Mouse (Mus musculus) olfactory bulb, adult 2 months (tissue): ENCODE data around the gene Klhl7. TPM values are rescaled to one million over a fixed set of nuclear protein-coding genes. Genes with fewer than 3 reads are reported as not detected.
A peak's percentile ranks its signal among the peaks of the same experiment; 100 is the strongest.
"Not testable (repeated sequence)": the region's sequence is repeated elsewhere in the genome, so short reads cannot be mapped to it uniquely, and the experiment has no call there.

Source experiments
- H3K27ac ChIP-seq: fragments of 200-500 bp; 2 replicates; pipeline ENCODE4 v1.5.1; 2012; ENCODE audit warnings: low read depth, low read length; ENCODE audit not compliant: insufficient read depth
- H3K4me1 ChIP-seq: fragments of 200-500 bp; 2 replicates; pipeline ENCODE4 v1.6.1; 2012; ENCODE audit warnings: low read length; ENCODE audit not compliant: control insufficient read depth, insufficient read depth
- H3K4me3 ChIP-seq: fragments of 200-500 bp; 2 replicates; pipeline ENCODE4 v1.5.1; 2012; ENCODE audit warnings: mild to moderate bottlenecking, low read depth, low read length, moderate library complexity; ENCODE audit not compliant: insufficient read depth
- CTCF ChIP-seq: fragments of 200-500 bp; IDR thresholded peaks from 2 replicates; pipeline ENCODE4 v1.5.1; 2012; ENCODE audit warnings: low read depth, mild to moderate bottlenecking, low read length, moderate library complexity; ENCODE audit not compliant: insufficient read depth
- POLR2A ChIP-seq: fragments of 200-500 bp; IDR thresholded peaks from 2 replicates; pipeline ENCODE4 v1.6.1; 2012; ENCODE audit warnings: mild to moderate bottlenecking, low read depth, low read length, moderate library complexity; ENCODE audit not compliant: insufficient read depth
- WGBS: fragments of 180-500 bp; shearing (Covaris S2); methylation state at CpG from one replicate; pipeline ENCODE4 v1.1.7; 2018; 5-methylcytosine and 5-hydroxymethylcytosine counted together
- polyA plus RNA-seq: library from polyadenylated mRNA; stranded (reverse); fragments of >200 nt; gene quantifications from 2 replicates; pipeline ENCODE4 v1.2.4, GENCODE M21; 2012; ENCODE audit warnings: low replicate concordance; ENCODE audit not compliant: missing spikeins, insufficient read depth, insufficient read length

The Klhl7 gene
- polyA plus RNA-seq, 1 experiment = not detected

GRCm38 (mm10) chr5:24086865-24087264, 13.5 kb upstream of the Klhl7 start:
- H3K4me3 ChIP-seq = no peak overlapping the region
- TF ChIP-seq POLR2A = no peak
- no peak for TF ChIP-seq CTCF
- WGBS = 47% methylated on average over 3 of the region's 3 CpGs
- H3K27ac ChIP-seq = no peak overlapping the region
- no peaks in the 10 kb centered on the region for H3K4me1 ChIP-seq

GRCm38 (mm10) chr5:24088451-24088850, 12.0 kb upstream of the Klhl7 start:
- H3K4me1 ChIP-seq = no peaks in the 10 kb centered on the region
- no peak overlapping the region for H3K4me3 ChIP-seq
- WGBS = 91% methylated on average over 1 of the region's 1 CpGs
- TF ChIP-seq POLR2A = no peak
- no peak for TF ChIP-seq CTCF
- no peak overlapping the region for H3K27ac ChIP-seq

DNA sequence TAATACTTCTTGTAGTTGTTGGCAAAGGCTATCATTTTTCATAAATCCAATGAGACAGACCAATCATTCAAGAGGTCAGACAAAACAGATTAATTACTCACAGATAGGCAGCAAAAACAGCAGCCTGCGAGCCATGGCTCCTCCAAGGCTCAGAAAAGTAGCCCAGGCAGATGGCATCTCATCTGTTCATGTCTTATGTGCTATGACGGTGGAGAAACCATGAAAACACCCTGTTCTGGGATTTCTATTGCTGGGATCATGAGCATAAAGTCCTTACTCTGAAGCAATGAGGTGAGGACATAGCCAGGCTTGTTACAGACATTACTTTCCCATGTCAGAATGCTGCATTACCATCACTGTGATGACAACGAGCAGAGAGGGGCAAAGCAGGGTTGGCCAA, 7.9 kb upstream of the Klhl7 start:
- TF ChIP-seq POLR2A (no peak), CTCF (no peak)
- Histone ChIP-seq H3K4me3 (no peak overlapping the region), H3K27ac (no peak overlapping the region), H3K4me1 (no peaks in the 10 kb centered on the region)
- WGBS = 86% methylated on average over 3 of the region's 3 CpGs

- Histone ChIP-seq H3K4me3 (no peak overlapping the region), H3K27ac (no peak overlapping the region), H3K4me1 (no peaks in the 10 kb centered on the region)
- TF ChIP-seq POLR2A (no peak), CTCF (no peak)
- WGBS = 80% methylated on average over 6 of the region's 6 CpGs
Observed at GRCm38 (mm10) chr5:24095393-24095792, 5.0 kb upstream of the Klhl7 start.

DNA sequence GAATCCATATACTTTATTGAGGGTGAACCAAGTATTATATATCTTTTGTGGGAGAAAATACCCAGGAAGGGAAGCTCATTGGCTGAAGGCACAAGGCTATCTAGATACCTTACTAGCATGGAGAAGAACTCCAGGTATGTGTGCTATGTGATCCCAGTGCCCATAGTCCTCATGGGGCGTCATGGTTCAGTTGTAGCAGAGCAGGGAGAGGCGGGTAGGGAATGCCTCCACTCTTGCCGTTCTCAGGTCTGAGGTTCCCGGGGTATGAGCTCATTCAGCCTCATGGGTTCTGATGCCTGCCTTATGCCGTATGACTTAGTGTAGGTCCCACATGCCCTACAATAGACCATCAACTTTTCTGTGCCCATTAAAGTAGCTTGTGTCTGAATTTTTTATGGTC, 4.5 kb upstream of the Klhl7 start:
- WGBS = 75% methylated on average over 5 of the region's 5 CpGs
- no peak overlapping the region for H3K4me3 ChIP-seq
- no peak for TF ChIP-seq POLR2A
- no peak for TF ChIP-seq CTCF
- H3K4me1 ChIP-seq = no peaks in the 10 kb centered on the region
- no peak overlapping the region for H3K27ac ChIP-seq

DNA sequence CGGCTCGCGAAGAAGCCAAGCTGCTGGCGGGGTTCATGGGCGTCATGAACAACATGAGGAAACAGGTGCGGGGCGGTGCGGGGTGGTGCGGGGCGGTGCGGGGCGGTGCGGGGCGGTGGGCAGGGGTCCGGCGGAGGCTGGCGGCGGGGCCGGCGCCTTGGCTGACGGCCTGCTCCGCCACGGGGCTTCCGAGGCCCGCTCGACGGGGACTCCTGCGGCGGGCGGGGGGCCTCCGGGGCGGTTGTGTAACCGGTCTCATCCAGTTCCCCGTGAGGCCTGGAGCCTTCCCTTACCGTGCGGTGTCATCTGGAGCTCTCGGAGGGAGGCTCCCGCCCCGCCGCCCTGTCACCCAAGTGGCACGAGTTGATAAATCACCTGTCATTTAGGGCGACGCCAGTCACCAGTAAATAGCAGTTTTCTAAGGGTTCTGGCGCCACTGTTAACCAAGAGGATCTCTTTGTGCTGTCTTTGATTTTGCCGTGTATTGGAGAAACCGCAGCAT, 456 bp downstream of the Klhl7 start:
- under 1% methylated on average over 40 of the region's 46 CpGs for WGBS
- Histone ChIP-seq H3K4me3 (peak overlapping the region; percentile 64), H3K4me1 (no peaks in the 10 kb centered on the region; the same call in 1 of the 2 replicates), H3K27ac (peak overlapping the region; percentile 70)
- TF ChIP-seq CTCF (no peak), POLR2A (no peak)

DNA sequence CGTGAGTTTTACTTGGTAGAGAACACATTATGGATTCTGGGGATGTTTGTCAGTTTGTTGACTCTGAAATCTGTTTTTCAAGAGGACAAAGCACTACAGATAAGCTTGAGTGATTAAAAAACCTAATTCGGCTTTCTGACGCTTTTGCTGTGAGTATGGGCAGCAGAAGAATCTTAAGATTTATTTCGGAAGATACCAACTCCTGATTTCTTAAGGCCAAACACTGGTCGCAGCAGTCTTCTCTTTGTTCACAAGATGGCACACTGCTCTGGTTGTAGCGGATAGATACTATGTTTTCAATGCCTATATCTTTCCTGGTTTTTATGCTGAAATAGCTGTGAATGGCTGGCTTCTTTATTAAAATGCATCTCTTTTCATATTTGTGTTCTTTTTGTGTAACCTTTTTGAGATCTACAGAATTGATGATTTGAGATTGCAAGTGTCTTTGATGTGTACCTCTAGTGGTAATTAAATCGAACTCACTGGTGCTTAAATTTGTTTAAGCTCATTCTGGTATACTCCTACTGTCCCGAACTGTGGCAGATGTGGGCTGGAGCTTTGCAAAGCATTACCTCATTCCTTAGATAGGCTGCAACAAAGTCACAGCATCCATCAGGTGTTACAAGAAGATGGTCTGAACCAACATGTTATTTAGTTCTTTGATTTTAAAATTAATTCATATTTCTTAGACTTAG, 1.2 kb downstream of the Klhl7 start:
- Histone ChIP-seq H3K27ac (peak overlapping the region; percentile 42), H3K4me3 (no peak overlapping the region), H3K4me1 (no peaks in the 10 kb centered on the region; the same call in 1 of the 2 replicates)
- no peak for TF ChIP-seq CTCF
- no peak for TF ChIP-seq POLR2A
- WGBS = under 1% methylated on average over 8 of the region's 8 CpGs

DNA sequence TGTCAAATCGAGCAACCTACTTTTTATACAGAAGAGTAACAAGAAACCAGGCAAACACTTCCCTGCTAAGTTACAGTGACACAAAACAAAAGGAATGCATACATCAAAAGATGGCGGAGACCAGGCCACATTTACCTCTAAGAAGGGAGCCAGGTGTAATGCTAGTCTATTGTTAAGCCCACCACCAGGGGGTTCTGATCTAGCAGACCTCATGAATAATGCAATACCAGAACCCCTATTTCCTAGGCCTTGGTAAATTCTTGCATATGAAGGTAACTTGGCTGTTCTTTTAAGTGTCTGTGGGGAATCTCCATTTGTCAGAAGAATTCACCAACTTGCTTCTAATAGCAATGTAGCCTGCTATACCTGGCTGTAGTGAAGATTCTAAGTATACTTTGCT, 2.8 kb downstream of the Klhl7 start:
- H3K27ac ChIP-seq, H3K4me1 ChIP-seq, H3K4me3 ChIP-seq: not testable (repeated sequence)
- 39% methylated on average over 2 of the region's 2 CpGs for WGBS

GRCm38 (mm10) chr5:24103841-24104240, 3.4 kb downstream of the Klhl7 start:
- 18% methylated on average over 2 of the region's 2 CpGs for WGBS
- H3K27ac ChIP-seq = no peak overlapping the region
- no peak overlapping the region for H3K4me3 ChIP-seq
- TF ChIP-seq POLR2A (no peak), CTCF (no peak)
- H3K4me1 ChIP-seq = peaks cover 9% of the 10 kb centered on the region

- no peak for TF ChIP-seq POLR2A
- Histone ChIP-seq H3K4me3 (no peak overlapping the region), H3K27ac (no peak overlapping the region), H3K4me1 (peaks cover 23% of the 10 kb centered on the region)
- 90% methylated on average over 7 of the region's 7 CpGs for WGBS
Observed at GRCm38 (mm10) chr5:24107071-24107739, 6.8 kb downstream of the Klhl7 start.
